Mouse (Mus musculus) cerebellum, adult 2 months (tissue): Measurements from ENCODE around the gene Bco2. TPM values are rescaled to one million over a fixed set of nuclear protein-coding genes. Genes with fewer than 3 reads are reported as not detected.

Experiments used
- DNase-seq, 2 experiments: peaks; one replicate each; pipeline ENCODE4 v3.0.0; 2021
- H3K27ac ChIP-seq: fragments of 200-500 bp; 2 replicates; pipeline ENCODE4 v1.5.1; 2012; ENCODE audit warnings: low read length, control low read depth, inconsistent platforms; ENCODE audit not compliant: insufficient read depth
- H3K27me3 ChIP-seq: fragments of 200-500 bp; 2 replicates; pipeline ENCODE4 v1.6.1; 2012; ENCODE audit warnings: inconsistent platforms, mild to moderate bottlenecking, low read length, moderate library complexity; ENCODE audit not compliant: control insufficient read depth, insufficient read depth
- H3K4me1 ChIP-seq: fragments of 200-500 bp; 2 replicates; pipeline ENCODE4 v1.6.1; 2011; ENCODE audit warnings: low read length; ENCODE audit not compliant: control insufficient read depth, insufficient read depth
- H3K4me3 ChIP-seq: fragments of 200-500 bp; replicated peaks from 2 replicates; pipeline ENCODE3; 2011; ENCODE audit warnings: mild to moderate bottlenecking, low read depth, low read length, control low read depth; ENCODE audit not compliant: insufficient read depth
- CTCF ChIP-seq: fragments of 200-500 bp; IDR thresholded peaks from 2 replicates; pipeline ENCODE4 v1.5.1; 2011; ENCODE audit warnings: low read depth, mild to moderate bottlenecking, control low read depth, low read length, moderate library complexity, borderline replicate concordance; ENCODE audit not compliant: insufficient read depth
- POLR2A ChIP-seq: fragments of 200-500 bp; IDR thresholded peaks from 2 replicates; pipeline ENCODE4 v1.6.1; 2011; ENCODE audit warnings: low read length, control low read depth, borderline replicate concordance; ENCODE audit not compliant: insufficient read depth
- WGBS: fragments of 180-500 bp; shearing (Covaris S2); methylation state at CpG from one replicate; pipeline ENCODE4 v1.1.7; 2018; 5-methylcytosine and 5-hydroxymethylcytosine counted together
- polyA plus RNA-seq: library from polyadenylated mRNA; depleted of rRNA; stranded (reverse); fragments of >200 nt; gene quantifications from 2 replicates; pipeline ENCODE4 v1.2.3, GENCODE M21; 2012

Bco2 gene
- polyA plus RNA-seq, 1 experiment, result 1.4 TPM

DNA sequence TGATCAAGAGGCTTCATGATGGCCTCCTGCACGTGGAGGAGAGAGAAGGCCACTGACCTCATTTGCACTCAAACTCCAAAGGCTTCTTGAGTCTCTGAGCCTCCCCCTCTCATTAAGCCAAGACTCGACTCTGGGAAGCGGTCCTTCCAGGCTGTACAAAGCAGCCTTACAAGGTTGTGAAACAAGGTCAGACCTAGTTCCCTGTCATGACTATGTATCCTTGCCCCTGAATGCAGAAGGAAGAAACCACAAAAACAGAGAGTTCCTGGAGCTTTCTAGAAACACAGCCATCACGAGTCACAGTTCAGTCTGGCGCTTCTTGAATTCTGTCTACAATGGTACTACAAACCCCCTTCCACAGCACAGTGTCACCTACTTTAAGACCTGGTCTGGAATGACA, 32.4 kb downstream of the Bco2 start:
- TF ChIP-seq CTCF, result no peak
- no peak for TF ChIP-seq POLR2A
- no peaks in the 10 kb centered on the region for H3K27me3 ChIP-seq

DNA sequence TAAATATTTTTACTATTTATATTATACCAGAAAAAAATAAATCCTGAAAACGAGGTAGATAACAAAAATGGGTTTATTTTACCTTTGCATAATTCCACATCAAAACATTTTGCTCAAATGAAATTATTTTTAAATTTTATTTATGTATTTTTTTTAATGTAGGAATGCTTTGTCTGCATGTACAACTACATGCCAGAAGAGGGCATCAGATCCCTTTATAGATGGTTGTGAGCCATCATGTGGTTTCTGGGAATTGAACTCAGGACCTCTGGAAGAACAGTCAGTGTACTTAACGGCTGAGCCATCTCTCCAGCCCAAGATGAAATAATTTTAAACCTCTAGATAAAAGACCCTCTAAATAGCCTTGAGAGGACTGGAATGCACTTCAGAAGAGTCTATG, 33.4 kb downstream of the Bco2 start:
- 53% methylated on average over 2 of the region's 2 CpGs for WGBS

More for the DNA sequence above, 32.4 kb downstream of the Bco2 start:
- Histone ChIP-seq H3K27ac (no peak overlapping the region), H3K4me1 (no peaks in the 10 kb centered on the region), H3K4me3 (no peak overlapping the region)
- WGBS, result 84% methylated on average over 5 of the region's 5 CpGs
- no peak for DNase-seq

DNA sequence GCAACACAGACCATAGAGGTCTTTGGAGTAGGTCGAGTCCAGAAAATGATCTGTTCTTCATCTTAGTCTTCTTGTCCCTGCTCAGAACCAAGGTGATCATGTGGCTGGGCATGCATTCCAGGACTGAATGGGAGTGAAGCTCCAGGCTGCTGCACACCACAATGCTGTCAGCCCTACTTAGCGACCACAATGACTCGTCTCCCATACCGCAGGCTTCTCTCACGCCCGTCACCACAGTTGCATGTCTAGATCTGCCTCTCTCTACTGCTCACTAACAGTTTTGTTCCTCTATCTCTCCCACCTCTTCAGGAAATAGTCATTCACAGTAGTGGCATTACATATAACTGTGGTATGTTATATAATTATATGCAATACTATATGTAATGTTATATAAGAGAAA, 34.2 kb downstream of the Bco2 start:
- 84% methylated on average over 6 of the region's 6 CpGs for WGBS
- Histone ChIP-seq H3K4me3 (no peak overlapping the region), H3K27ac (no peak overlapping the region), H3K4me1 (no peaks in the 10 kb centered on the region), H3K27me3 (no peaks in the 10 kb centered on the region)
- no peak for DNase-seq
- no peak for TF ChIP-seq POLR2A
- no peak for TF ChIP-seq CTCF

More for the DNA sequence above, 33.4 kb downstream of the Bco2 start:
- Histone ChIP-seq H3K27me3 (no peaks in the 10 kb centered on the region), H3K4me3 (no peak overlapping the region), H3K27ac (no peak overlapping the region), H3K4me1 (no peaks in the 10 kb centered on the region)
- no peak for TF ChIP-seq CTCF
- no peak for TF ChIP-seq POLR2A
- no peak for DNase-seq

DNA sequence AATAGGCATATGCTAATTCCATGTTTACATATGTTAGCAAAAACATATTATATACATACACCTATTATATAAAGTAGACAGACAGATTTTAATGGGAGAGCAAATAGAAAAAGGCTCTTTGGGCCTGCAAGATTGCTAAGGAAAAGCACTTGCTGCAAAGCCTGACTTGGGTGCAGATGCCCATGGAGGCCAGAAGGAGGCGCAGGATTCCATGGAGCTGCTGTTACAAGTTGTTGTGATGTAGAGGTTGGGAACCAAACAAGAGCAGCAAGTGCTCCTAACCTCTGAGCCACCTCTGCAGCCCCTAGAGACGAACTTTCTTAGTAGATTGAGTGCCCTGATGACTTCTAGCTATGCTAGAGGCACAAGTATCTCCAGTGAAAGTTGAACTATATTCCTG, 36.2 kb downstream of the Bco2 start:
- DNase-seq, result no peak
- TF ChIP-seq CTCF (peak; percentile 23; the same call in 1 of the 2 replicates), POLR2A (no peak)
- H3K27ac ChIP-seq, result no peak overlapping the region
- no peaks in the 10 kb centered on the region for H3K27me3 ChIP-seq
- H3K4me1 ChIP-seq, result no peaks in the 10 kb centered on the region
- 25% methylated on average over 2 of the region's 2 CpGs for WGBS
- H3K4me3 ChIP-seq, result no peak overlapping the region

DNA sequence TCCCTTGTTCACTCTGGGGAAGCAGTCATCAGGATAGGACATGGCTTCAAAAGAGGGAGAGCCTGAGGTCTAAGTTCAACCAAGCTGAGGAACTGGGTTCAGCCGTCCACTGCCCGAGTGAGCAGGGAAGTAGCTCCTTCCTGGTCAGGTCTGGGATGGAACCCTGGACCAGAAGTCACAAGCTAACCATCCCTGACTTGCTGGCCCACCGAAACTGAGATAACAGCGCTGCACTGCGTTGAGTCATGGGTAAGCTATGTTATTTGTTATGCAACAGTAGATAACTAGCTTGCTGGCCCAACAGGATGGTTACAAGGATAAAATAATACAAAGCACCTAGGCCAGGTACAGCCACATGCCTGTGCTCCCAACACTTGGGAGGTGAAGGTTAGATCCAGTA, 39.5 kb downstream of the Bco2 start:
- 88% methylated on average over 5 of the region's 5 CpGs for WGBS
- Histone ChIP-seq H3K27ac (no peak overlapping the region), H3K4me3 (no peak overlapping the region), H3K27me3 (no peaks in the 10 kb centered on the region), H3K4me1 (no peaks in the 10 kb centered on the region)
- DNase-seq, result no peak
- TF ChIP-seq CTCF, result no peak
- TF ChIP-seq POLR2A, result no peak

DNA sequence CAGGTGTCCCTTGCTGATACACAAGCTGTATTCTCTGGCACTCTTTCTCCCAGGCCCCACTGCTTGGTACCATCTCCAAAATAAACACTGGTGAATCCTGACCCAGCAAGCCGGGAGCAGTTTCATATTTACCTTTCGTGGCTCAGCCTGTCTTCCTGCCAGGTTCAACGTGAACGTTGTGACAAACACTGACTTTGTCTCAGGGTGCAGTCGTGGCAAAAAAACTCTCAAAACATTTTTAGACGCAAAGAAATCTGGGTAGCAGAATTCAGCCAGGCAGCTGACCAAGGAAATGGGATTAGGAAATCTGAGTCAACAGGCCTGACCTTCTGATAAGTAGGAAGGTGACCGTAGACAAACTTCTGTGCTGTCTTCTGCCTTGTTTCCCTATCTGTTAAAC, 47.4 kb downstream of the Bco2 start:
- Histone ChIP-seq H3K4me3 (no peak overlapping the region), H3K27me3 (no peaks in the 10 kb centered on the region), H3K4me1 (0 out of 2 replicates have a peak, but pooled peaks cover 2% of the 10 kb centered on the region), H3K27ac (no peak overlapping the region; the same call in 1 of the 2 replicates)
- no peak for TF ChIP-seq CTCF
- TF ChIP-seq POLR2A, result no peak
- DNase-seq, result peak in 1 of 2 experiments; percentile 42
- 17% methylated on average over 7 of the region's 7 CpGs for WGBS

DNA sequence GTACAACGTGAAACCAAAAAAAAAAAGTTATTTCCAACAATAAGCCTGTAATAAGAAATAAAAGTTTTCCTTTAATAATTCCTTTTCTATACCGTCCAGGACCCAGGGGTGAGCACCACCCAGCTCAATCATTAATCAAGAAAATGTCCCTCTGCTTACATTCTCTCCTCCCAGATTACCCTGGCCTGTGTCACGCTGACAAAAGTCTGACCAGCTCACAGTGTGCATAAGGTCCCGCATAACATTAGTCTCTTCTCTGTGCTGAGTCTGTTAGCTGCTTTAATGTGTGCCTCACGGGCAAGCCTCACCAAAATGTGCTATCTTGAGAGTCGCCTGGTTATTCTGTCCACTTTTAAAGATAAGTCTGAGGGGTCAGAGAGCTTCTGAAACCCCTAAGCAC, 49.6 kb downstream of the Bco2 start:
- 77% methylated on average over 6 of the region's 6 CpGs for WGBS
- 0 out of 2 replicates have a peak, but pooled peaks cover 2% of the 10 kb centered on the region for H3K4me1 ChIP-seq
- TF ChIP-seq CTCF (no peak), POLR2A (no peak)

DNA sequence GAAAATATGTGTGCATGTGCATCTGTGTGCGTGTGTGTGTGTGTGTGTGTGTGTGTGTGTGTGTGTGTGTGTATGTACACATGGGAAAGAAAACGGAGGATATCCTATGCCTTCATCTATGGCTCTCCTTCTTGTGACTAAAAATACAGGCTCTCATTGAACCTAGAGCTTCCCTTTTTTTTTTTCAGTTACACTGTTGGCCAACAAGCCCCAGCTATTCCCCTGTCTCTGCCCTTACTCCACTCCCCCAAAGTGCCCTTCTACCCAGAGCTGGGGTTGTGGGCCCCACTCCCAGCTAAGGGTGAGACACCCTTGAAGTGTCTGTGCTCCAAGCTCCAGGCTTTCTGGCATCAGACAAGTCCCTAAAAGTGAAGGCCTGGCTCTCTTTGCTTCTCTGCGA, 52.0 kb downstream of the Bco2 start:
- no peak for DNase-seq
- H3K4me3 ChIP-seq, result no peak overlapping the region
- WGBS, result 84% methylated on average over 3 of the region's 3 CpGs
- TF ChIP-seq POLR2A (no peak), CTCF (no peak)
- H3K27me3 ChIP-seq, result no peaks in the 10 kb centered on the region
- 0 out of 2 replicates have a peak, but pooled peaks cover 2% of the 10 kb centered on the region for H3K4me1 ChIP-seq
- H3K27ac ChIP-seq, result no peak overlapping the region

More for the DNA sequence above, 49.6 kb downstream of the Bco2 start:
- DNase-seq, result no peak
- no peaks in the 10 kb centered on the region for H3K27me3 ChIP-seq
- H3K4me3 ChIP-seq, result no peak overlapping the region
- no peak overlapping the region for H3K27ac ChIP-seq

DNA sequence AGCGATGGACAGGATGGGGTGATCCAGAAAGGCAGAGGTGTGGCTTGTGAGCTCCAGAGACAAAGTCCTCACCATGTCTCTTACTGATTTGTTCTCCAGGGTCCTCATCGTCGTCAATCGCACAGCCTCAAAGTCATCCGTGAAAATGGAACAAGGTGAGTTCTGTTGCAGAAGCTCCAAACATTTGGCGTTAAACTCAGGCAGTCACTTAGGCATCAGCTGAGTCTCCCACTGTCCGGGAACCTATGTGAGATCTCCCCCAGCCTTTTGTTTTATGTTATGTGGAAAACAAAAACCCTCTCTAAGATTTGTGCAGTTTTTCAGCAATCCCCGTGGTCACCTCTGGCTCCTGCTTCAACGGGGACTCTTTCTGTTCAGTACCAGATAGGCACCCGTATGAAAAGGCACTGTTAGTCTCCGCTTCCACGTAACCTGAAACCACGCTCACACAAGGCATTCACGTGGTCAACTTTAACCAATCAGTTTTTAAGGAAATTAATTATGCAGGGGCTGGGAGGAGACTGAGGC, 53.9 kb downstream of the Bco2 start:
- 29% methylated on average over 14 of the region's 14 CpGs for WGBS
- H3K27ac ChIP-seq, result no peak overlapping the region

More for the DNA sequence above, 53.9 kb downstream of the Bco2 start:
- TF ChIP-seq POLR2A (no peak), CTCF (no peak)
- peak overlapping the region; percentile 51 for H3K4me3 ChIP-seq
- no peaks in the 10 kb centered on the region; the same call in 1 of the 2 replicates for H3K27me3 ChIP-seq
- H3K4me1 ChIP-seq, result no peaks in the 10 kb centered on the region
- DNase-seq, result peak in 1 of 2 experiments; percentile 29
